Mouse (Mus musculus) embryonic facial prominence, embryonic 13.5 days (tissue): ENCODE measurements around the gene Gm5737. TPM values are rescaled to one million over a fixed set of nuclear protein-coding genes. Genes with fewer than 3 reads are reported as not detected.

ENCODE experiments used
- ATAC-seq: fragments of 200-750 bp; cut with Nextera tagmentation; 2 replicates; pipeline ENCODE4 v1.8.0; 2017; ENCODE audit warnings: low read depth; ENCODE audit not compliant: insufficient number of reproducible peaks, insufficient read depth, low FRiP score, low TSS enrichment
- H3K27ac ChIP-seq: fragments of 300-500 bp; sonication (generic); 2 replicates; pipeline ENCODE4 v1.5.1; 2015; ENCODE audit warnings: moderate library complexity, mild to moderate bottlenecking, inconsistent platforms
- H3K27me3 ChIP-seq: fragments of 300-500 bp; sonication (generic); 2 replicates; pipeline ENCODE4 v1.6.1; 2015; ENCODE audit warnings: mild to moderate bottlenecking, inconsistent platforms
- H3K36me3 ChIP-seq: fragments of 300-500 bp; sonication (generic); 2 replicates; pipeline ENCODE4 v1.6.1; 2015; ENCODE audit warnings: mild to moderate bottlenecking, inconsistent platforms
- H3K4me1 ChIP-seq: fragments of 300-500 bp; sonication (generic); 2 replicates; pipeline ENCODE4 v1.6.1; 2015; ENCODE audit warnings: inconsistent platforms
- H3K4me2 ChIP-seq: fragments of 300-500 bp; sonication (generic); 2 replicates; pipeline ENCODE4 v1.6.1; 2015; ENCODE audit warnings: moderate library complexity, mild to moderate bottlenecking, inconsistent platforms
- H3K4me3 ChIP-seq: fragments of 300-500 bp; sonication (generic); 2 replicates; pipeline ENCODE4 v1.5.1; 2015; ENCODE audit warnings: mild to moderate bottlenecking, inconsistent platforms
- H3K9ac ChIP-seq: fragments of 300-500 bp; sonication (generic); 2 replicates; pipeline ENCODE4 v1.6.1; 2015; ENCODE audit warnings: mild to moderate bottlenecking, inconsistent platforms
- H3K9me3 ChIP-seq: fragments of 300-500 bp; sonication (generic); 2 replicates; pipeline ENCODE4 v1.6.1; 2016; ENCODE audit warnings: inconsistent platforms
- WGBS: fragments of 180-500 bp; shearing (Covaris S2); methylation state at CpG from one replicate; pipeline ENCODE4 v1.1.7; 2015; ENCODE audit warnings: mixed read lengths; 5-methylcytosine and 5-hydroxymethylcytosine counted together
- polyA plus RNA-seq: library from polyadenylated mRNA; unstranded; fragments of >200 nt; fragmentation: Nextera tagmentation; extraction: Ambion mirVana; gene quantifications from 2 replicates; pipeline ENCODE4 v1.2.1, GENCODE M21; 2015

Gene Gm5737
- polyA plus RNA-seq, 1 experiment from 2014 or later, result not detected

- H3K9me3 ChIP-seq, result no peaks in the 10 kb centered on the region
- H3K4me1 ChIP-seq, result no peaks in the 10 kb centered on the region
- no peak overlapping the region for H3K9ac ChIP-seq
- WGBS, result 94% methylated on average over 4 of the region's 4 CpGs
- no peak overlapping the region for H3K4me2 ChIP-seq
- ATAC-seq, result no peak
- H3K4me3 ChIP-seq, result no peak overlapping the region
- H3K36me3 ChIP-seq, result peaks cover 63% of the 10 kb centered on the region
- H3K27me3 ChIP-seq, result no peaks in the 10 kb centered on the region
- no peak overlapping the region for H3K27ac ChIP-seq
Measured at GRCm38 (mm10) chr7:120880770-120881169, 68.6 kb downstream of the Gm5737 start.

Other genes with a start within 250 kb of the Gm5737 start
- 169 and 190 TPM in 2 replicates for gene Uqcrc2, start 177.2 kb upstream of the Gm5737 start, polyA plus RNA-seq
- 0.39 and 0.54 TPM in 2 replicates for gene Pdzd9, start 142.0 kb upstream of the Gm5737 start, polyA plus RNA-seq
- 14.5 and 15.4 TPM in 2 replicates for gene Mosmo, start 134.7 kb upstream of the Gm5737 start, polyA plus RNA-seq
- gene Vwa3a, start 73.0 kb upstream of the Gm5737 start, polyA plus RNA-seq, result 0.15 and 0.28 TPM in 2 replicates
- 36.6 and 39.4 TPM in 2 replicates for gene Eef2k, start 30.5 kb downstream of the Gm5737 start, polyA plus RNA-seq
- gene Polr3e, start 105.4 kb downstream of the Gm5737 start, polyA plus RNA-seq, result 37.9 and 38.2 TPM in 2 replicates
- 10.5 and 11.2 TPM in 2 replicates for gene Cdr2, start 169.9 kb downstream of the Gm5737 start, polyA plus RNA-seq
- 0.24 and 0.45 TPM in 2 replicates for gene Mfsd13b, start 170.1 kb downstream of the Gm5737 start, polyA plus RNA-seq
- gene Mettl9, start 222.1 kb downstream of the Gm5737 start, polyA plus RNA-seq, result 176 and 190 TPM in 2 replicates